Mouse (Mus musculus) megakaryocyte progenitor cell, adult 5-6 weeks (primary cell): ENCODE data around the gene Olfr1048. TPM values are rescaled to one million over a fixed set of nuclear protein-coding genes. Genes with fewer than 3 reads are reported as not detected.
"Not testable (repeated sequence)": the region's sequence is repeated elsewhere in the genome, so short reads cannot be mapped to it uniquely, and the experiment has no call there.

Experiments used
- ATAC-seq: replicated peaks from 2 replicates; pipeline ENCODE4 v1.8.0; 2016; ENCODE audit warnings: mild to moderate bottlenecking, moderate TSS enrichment, inconsistent platforms; ENCODE audit not compliant: poor library complexity
- total RNA-seq, 2 experiments: library from RNA; stranded (forward) in 1 of 2; stranded (reverse) in 1 of 2; fragments of 157-497, 149-512 nt in 1 of 2; fragments of 200-1000 nt in 1 of 2; gene quantifications; 2 replicates each; pipeline versions ENCODE4 v1.2.3 to v1.2.4; 2015 to 2017

Gene Olfr1048
- not detected in 2 replicates for total RNA-seq (2015)
- not detected in 2 replicates for total RNA-seq (2017)

- no peak for ATAC-seq
These were observed at the start of gene Olfr1048 for GRCm38 (mm10) chr2:86240189-86240588. Gene Olfr1048 (minus strand): TSS chr2:86240289.

- ATAC-seq = not testable (repeated sequence)
These were observed 38.9 kb upstream of the Olfr1048 start, which contains the start of gene Olfr1051 for GRCm38 (mm10) chr2:86278988-86279387. Gene Olfr1051 (minus strand): TSS chr2:86279088.

GRCm38 (mm10) chr2:86258228-86258627, 18.1 kb upstream of the Olfr1048 start, which contains the start of gene Olfr1049:
Gene Olfr1049 (minus strand): TSS chr2:86258328.
- ATAC-seq = not testable (repeated sequence)

GRCm38 (mm10) chr2:86231301-86231700, 8.8 kb downstream of the Olfr1048 start, which contains the start of gene Olfr1047:
Gene Olfr1047 (minus strand): TSS chr2:86231401.
- no peak for ATAC-seq

GRCm38 (mm10) chr2:86219214-86219613, 20.9 kb downstream of the Olfr1048 start, which contains the start of gene Olfr1046:
Gene Olfr1046 (minus strand): TSS chr2:86219314.
- ATAC-seq = no peak

GRCm38 (mm10) chr2:86202909-86203308, 37.2 kb downstream of the Olfr1048 start, which contains the start of gene Olfr1045:
Gene Olfr1045 (minus strand): TSS chr2:86203009.
- no peak for ATAC-seq

GRCm38 (mm10) chr2:86195863-86196262, 44.2 kb downstream of the Olfr1048 start:
- ATAC-seq = no peak; the same call in 1 of the 2 replicates

- no peak for ATAC-seq
These were observed 54.5 kb downstream of the Olfr1048 start, which contains the start of gene Olfr52 for GRCm38 (mm10) chr2:86185583-86185982. Gene Olfr52 (minus strand): TSS chr2:86185683.

Other genes starting within 250 kb of the Olfr1048 start
- gene Olfr1031, start 250.0 kb downstream of the Olfr1048 start, total RNA-seq (2015) = not detected in 2 replicates
- not detected in 2 replicates for gene Olfr1031, start 250.0 kb downstream of the Olfr1048 start, total RNA-seq (2017)
- gene Olfr1032, start 234.7 kb downstream of the Olfr1048 start, total RNA-seq (2015) = not detected in 2 replicates
- not detected in 2 replicates for gene Olfr1032, start 234.7 kb downstream of the Olfr1048 start, total RNA-seq (2017)
- gene Olfr1033, start 219.7 kb downstream of the Olfr1048 start, total RNA-seq (2015) = 0.10 and 0.24 TPM in 2 replicates
- gene Olfr1033, start 219.7 kb downstream of the Olfr1048 start, total RNA-seq (2017) = 0.14 TPM in 1 of 2 replicates, not detected in the other
- not detected in 2 replicates for gene Olfr1034, start 194.4 kb downstream of the Olfr1048 start, total RNA-seq (2015)
- not detected in 2 replicates for gene Olfr1034, start 194.4 kb downstream of the Olfr1048 start, total RNA-seq (2017)
- gene Olfr1036, start 166.3 kb downstream of the Olfr1048 start, total RNA-seq (2015) = not detected in 2 replicates
- gene Olfr1036, start 166.3 kb downstream of the Olfr1048 start, total RNA-seq (2017) = not detected in 2 replicates
- not detected in 2 replicates for gene Olfr1037, start 152.9 kb downstream of the Olfr1048 start, total RNA-seq (2015)
- not detected in 2 replicates for gene Olfr1037, start 152.9 kb downstream of the Olfr1048 start, total RNA-seq (2017)
- not detected in 2 replicates for gene Olfr1039, start 104.4 kb downstream of the Olfr1048 start, total RNA-seq (2015)
- not detected in 2 replicates for gene Olfr1039, start 104.4 kb downstream of the Olfr1048 start, total RNA-seq (2017)
- not detected in 2 replicates for gene Olfr1040, start 93.6 kb downstream of the Olfr1048 start, total RNA-seq (2015)
- gene Olfr1040, start 93.6 kb downstream of the Olfr1048 start, total RNA-seq (2017) = not detected in 2 replicates
- gene Olfr1042, start 78.5 kb downstream of the Olfr1048 start, total RNA-seq (2015) = not detected in 2 replicates
- gene Olfr1042, start 78.5 kb downstream of the Olfr1048 start, total RNA-seq (2017) = not detected in 2 replicates
- gene Olfr1043, start 72.8 kb downstream of the Olfr1048 start, total RNA-seq (2015) = not detected in 2 replicates
- not detected in 2 replicates for gene Olfr1043, start 72.8 kb downstream of the Olfr1048 start, total RNA-seq (2017)
- gene Olfr1044, start 62.5 kb downstream of the Olfr1048 start, total RNA-seq (2015) = not detected in 2 replicates
- not detected in 2 replicates for gene Olfr1044, start 62.5 kb downstream of the Olfr1048 start, total RNA-seq (2017)
- gene Olfr52, start 54.6 kb downstream of the Olfr1048 start, total RNA-seq (2015) = not detected in 2 replicates
- gene Olfr52, start 54.6 kb downstream of the Olfr1048 start, total RNA-seq (2017) = not detected in 2 replicates
- gene Olfr1045, start 37.3 kb downstream of the Olfr1048 start, total RNA-seq (2015) = not detected in 2 replicates
- gene Olfr1045, start 37.3 kb downstream of the Olfr1048 start, total RNA-seq (2017) = not detected in 2 replicates
- not detected in 2 replicates for gene Olfr1046, start 21.0 kb downstream of the Olfr1048 start, total RNA-seq (2015)
- not detected in 2 replicates for gene Olfr1046, start 21.0 kb downstream of the Olfr1048 start, total RNA-seq (2017)
- not detected in 2 replicates for gene Olfr1047, start 8.9 kb downstream of the Olfr1048 start, total RNA-seq (2015)
- gene Olfr1047, start 8.9 kb downstream of the Olfr1048 start, total RNA-seq (2017) = not detected in 2 replicates
- gene Olfr1049, start 18.0 kb upstream of the Olfr1048 start, total RNA-seq (2015) = not detected in 2 replicates
- gene Olfr1049, start 18.0 kb upstream of the Olfr1048 start, total RNA-seq (2017) = not detected in 2 replicates
- gene Olfr1051, start 38.8 kb upstream of the Olfr1048 start, total RNA-seq (2015) = not detected in 2 replicates
- not detected in 2 replicates for gene Olfr1051, start 38.8 kb upstream of the Olfr1048 start, total RNA-seq (2017)
- not detected in 2 replicates for gene Olfr1052, start 52.2 kb upstream of the Olfr1048 start, total RNA-seq (2015)
- gene Olfr1052, start 52.2 kb upstream of the Olfr1048 start, total RNA-seq (2017) = not detected in 2 replicates
- not detected in 2 replicates for gene Olfr1053, start 75.0 kb upstream of the Olfr1048 start, total RNA-seq (2015)
- gene Olfr1053, start 75.0 kb upstream of the Olfr1048 start, total RNA-seq (2017) = not detected in 2 replicates
- gene Olfr1054, start 95.1 kb upstream of the Olfr1048 start, total RNA-seq (2015) = not detected in 2 replicates
- not detected in 2 replicates for gene Olfr1054, start 95.1 kb upstream of the Olfr1048 start, total RNA-seq (2017)
- gene Olfr1055, start 110.0 kb upstream of the Olfr1048 start, total RNA-seq (2015) = not detected in 2 replicates
- not detected in 2 replicates for gene Olfr1055, start 110.0 kb upstream of the Olfr1048 start, total RNA-seq (2017)
- gene Olfr1056, start 122.2 kb upstream of the Olfr1048 start, total RNA-seq (2015) = not detected in 2 replicates
- not detected in 2 replicates for gene Olfr1056, start 122.2 kb upstream of the Olfr1048 start, total RNA-seq (2017)
- gene Olfr1057, start 138.1 kb upstream of the Olfr1048 start, total RNA-seq (2015) = not detected in 2 replicates
- gene Olfr1057, start 138.1 kb upstream of the Olfr1048 start, total RNA-seq (2017) = not detected in 2 replicates
- not detected in 2 replicates for gene Olfr1058, start 148.3 kb upstream of the Olfr1048 start, total RNA-seq (2015)
- gene Olfr1058, start 148.3 kb upstream of the Olfr1048 start, total RNA-seq (2017) = not detected in 2 replicates
- gene Olfr1061, start 173.8 kb upstream of the Olfr1048 start, total RNA-seq (2015) = not detected in 2 replicates
- gene Olfr1061, start 173.8 kb upstream of the Olfr1048 start, total RNA-seq (2017) = not detected in 2 replicates
- gene Olfr1062, start 186.5 kb upstream of the Olfr1048 start, total RNA-seq (2015) = not detected in 2 replicates
- not detected in 2 replicates for gene Olfr1062, start 186.5 kb upstream of the Olfr1048 start, total RNA-seq (2017)
- gene Olfr1065, start 210.3 kb upstream of the Olfr1048 start, total RNA-seq (2015) = not detected in 2 replicates
- gene Olfr1065, start 210.3 kb upstream of the Olfr1048 start, total RNA-seq (2017) = not detected in 2 replicates
- gene Olfr1066, start 216.0 kb upstream of the Olfr1048 start, total RNA-seq (2015) = not detected in 2 replicates
- not detected in 2 replicates for gene Olfr1066, start 216.0 kb upstream of the Olfr1048 start, total RNA-seq (2017)
- not detected in 2 replicates for gene Olfr228, start 247.1 kb upstream of the Olfr1048 start, total RNA-seq (2015)
- gene Olfr228, start 247.1 kb upstream of the Olfr1048 start, total RNA-seq (2017) = not detected in 2 replicates